Mouse (Mus musculus) testis, postnatal 10 days (tissue): ENCODE measurements around the gene Dhx30.
A peak's percentile ranks its signal among the peaks of the same experiment; 100 is the strongest.
"Not testable (repeated sequence)": the region's sequence is repeated elsewhere in the genome, so short reads cannot be mapped to it uniquely, and the experiment has no call there.

Source experiments
- DNase-seq: peaks from one replicate; pipeline ENCODE4 v3.0.0; 2021; ENCODE audit warnings: low spot score

Gene Dhx30

GRCm38 (mm10) chr9:110117779-110118139 lies at the start of gene Dhx30:
Gene Dhx30, minus strand, starts transcription at chr9:110117830.
- DNase-seq: no peak

- no peak for DNase-seq
These were observed 45.4 kb upstream of the Dhx30 start for GRCm38 (mm10) chr9:110163071-110163470.

- DNase-seq: no peak
These were observed 44.8 kb upstream of the Dhx30 start for GRCm38 (mm10) chr9:110162441-110162840.

- DNase-seq: not testable (repeated sequence)
These were observed 42.9 kb upstream of the Dhx30 start for GRCm38 (mm10) chr9:110160486-110160885.

- peak; percentile 46 for DNase-seq
These were observed 41.4 kb upstream of the Dhx30 start for GRCm38 (mm10) chr9:110159036-110159435.

- no peak for DNase-seq
These were observed 31.0 kb upstream of the Dhx30 start for GRCm38 (mm10) chr9:110148598-110148997.

GRCm38 (mm10) chr9:110142097-110142496 lies 24.5 kb upstream of the Dhx30 start:
- DNase-seq: no peak

GRCm38 (mm10) chr9:110139119-110139518 lies 21.5 kb upstream of the Dhx30 start:
- no peak for DNase-seq

- DNase-seq: no peak
These were observed 16.5 kb upstream of the Dhx30 start for GRCm38 (mm10) chr9:110134176-110134575.

- no peak for DNase-seq
These were observed 15.3 kb upstream of the Dhx30 start for GRCm38 (mm10) chr9:110132921-110133320.

- DNase-seq: peak; percentile 83
These were observed 14.6 kb upstream of the Dhx30 start for GRCm38 (mm10) chr9:110132201-110132605.

GRCm38 (mm10) chr9:110131525-110132197 lies 14.0 kb upstream of the Dhx30 start:
- peak; percentile 100 for DNase-seq

GRCm38 (mm10) chr9:110130896-110131524 lies 13.4 kb upstream of the Dhx30 start:
- no peak for DNase-seq

- DNase-seq: not testable (repeated sequence)
These were observed 6.4 kb upstream of the Dhx30 start for GRCm38 (mm10) chr9:110124008-110124540.

GRCm38 (mm10) chr9:110123322-110123721 lies 5.7 kb upstream of the Dhx30 start:
- DNase-seq: no peak

- no peak for DNase-seq
These were observed 3.8 kb upstream of the Dhx30 start for GRCm38 (mm10) chr9:110121424-110121823.

GRCm38 (mm10) chr9:110118249-110118648 lies 619 bp upstream of the Dhx30 start:
- DNase-seq: no peak

- DNase-seq: peak; percentile 89
These were observed 452 bp downstream of the Dhx30 start, which contains the start of gene Smarcc1 for GRCm38 (mm10) chr9:110116977-110117778. Gene Smarcc1, plus strand, starts transcription at chr9:110117708.

GRCm38 (mm10) chr9:110116353-110116976 lies 1.2 kb downstream of the Dhx30 start:
- no peak for DNase-seq

- DNase-seq: peak; percentile 96
These were observed 16.7 kb downstream of the Dhx30 start for GRCm38 (mm10) chr9:110100627-110101600.

GRCm38 (mm10) chr9:110097791-110098190 lies 19.8 kb downstream of the Dhx30 start:
- DNase-seq: no peak
